Mouse (Mus musculus): ENCODE results near the gene Syn1. TPM values are rescaled to one million over a fixed set of nuclear protein-coding genes. Genes with fewer than 3 reads are reported as not detected.
A peak's percentile ranks its signal among the peaks of the same experiment; 100 is the strongest.

Gene Syn1
- polyA plus RNA-seq, 1 experiment: 0.36 TPM

DNA sequence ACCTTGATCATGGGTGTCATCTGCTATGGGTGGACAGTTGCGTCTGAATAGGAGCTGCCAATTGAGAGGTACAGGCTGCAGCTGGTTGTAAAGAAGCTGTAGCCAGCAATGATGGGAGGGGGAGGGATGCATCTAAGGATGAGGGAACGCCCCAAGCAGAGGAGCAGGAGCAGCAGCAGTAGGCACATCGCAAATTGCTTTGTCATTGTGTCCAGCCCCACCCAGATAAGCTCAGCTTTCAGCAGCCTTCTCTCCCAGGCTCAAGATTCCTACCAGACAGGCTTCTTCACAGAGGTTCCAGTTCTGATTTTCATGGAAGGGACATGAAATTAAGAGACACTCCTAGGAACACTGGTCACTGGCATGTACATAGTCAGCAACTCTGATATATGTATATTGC is 10.7 kb downstream of the Syn1 start:
- DNase-seq (ENCODE audit: low read depth in 1 of 2, low spot score in 2 of 2): no peak
- H3K4me1 ChIP-seq (ENCODE audit: control insufficient read depth, insufficient read depth, insufficient read length): no peaks in the 10 kb centered on the region
- no peak overlapping the region for H3K4me3 ChIP-seq (ENCODE audit: extremely low read depth, insufficient read depth, insufficient read length)
- H3K27ac ChIP-seq (ENCODE audit: insufficient read depth, low read length): no peak overlapping the region
- H3K27me3 ChIP-seq (ENCODE audit: control insufficient read depth, insufficient read depth, low read length): no peaks in the 10 kb centered on the region
- H3K36me3 ChIP-seq (ENCODE audit: control insufficient read depth, insufficient read depth, low read length): no peaks in the 10 kb centered on the region
- WGBS: 59% methylated on average over 3 of the region's 3 CpGs
- TF ChIP-seq POLR2A (IDR thresholded peaks at IDR 0.05; ENCODE audit: low read depth, low read length): no peak
- no peak for TF ChIP-seq CTCF (IDR thresholded peaks at IDR 0.05; ENCODE audit: extremely low read depth, insufficient read depth, insufficient read length, insufficient replicate concordance)

- Histone ChIP-seq H3K4me3 (ENCODE audit: extremely low read depth, insufficient read depth, insufficient read length) (no peak overlapping the region), H3K36me3 (ENCODE audit: control insufficient read depth, insufficient read depth, low read length) (no peaks in the 10 kb centered on the region), H3K4me1 (ENCODE audit: control insufficient read depth, insufficient read depth, insufficient read length) (no peaks in the 10 kb centered on the region), H3K27ac (ENCODE audit: insufficient read depth, low read length) (no peak overlapping the region), H3K27me3 (ENCODE audit: control insufficient read depth, insufficient read depth, low read length) (no peaks in the 10 kb centered on the region)
- 73% methylated on average over 3 of the region's 3 CpGs for WGBS
- TF ChIP-seq CTCF (IDR thresholded peaks at IDR 0.05; ENCODE audit: extremely low read depth, insufficient read depth, insufficient read length, insufficient replicate concordance): no peak
- no peak for TF ChIP-seq POLR2A (IDR thresholded peaks at IDR 0.05; ENCODE audit: low read depth, low read length)
- DNase-seq (ENCODE audit: low read depth in 1 of 2, low spot score in 2 of 2): no peak
Measured at GRCm38 (mm10) chrX:20875241-20875640, 45.6 kb downstream of the Syn1 start.

DNA sequence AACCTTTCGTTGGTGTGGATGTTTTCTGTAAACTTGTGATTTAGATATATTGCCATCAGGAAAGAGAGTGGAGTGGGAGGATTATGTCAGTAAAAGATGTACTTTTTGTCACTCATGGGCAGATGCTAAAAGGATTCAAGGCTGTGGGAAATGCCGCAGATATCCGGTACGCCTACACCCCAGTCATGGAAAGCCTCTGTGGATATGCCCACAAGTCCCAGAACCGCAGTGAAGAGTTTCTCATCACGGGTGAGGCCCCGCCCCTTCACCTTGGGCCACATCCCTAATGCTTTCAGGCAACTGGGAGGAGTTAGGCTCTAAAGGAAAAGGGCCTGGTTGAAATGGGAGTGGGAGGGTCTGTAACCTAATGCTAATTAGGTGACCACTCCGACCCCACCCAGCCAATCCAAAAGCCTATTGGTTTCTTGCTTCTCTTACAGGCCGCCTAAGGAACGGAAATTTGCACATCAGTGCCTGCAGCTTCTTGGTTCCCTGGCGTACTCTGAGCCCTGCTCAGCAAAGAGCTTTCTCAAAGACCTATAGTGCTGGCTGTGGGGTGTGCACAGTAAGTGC is 47.8 kb downstream of the Syn1 start:
- WGBS: 63% methylated on average over 11 of the region's 11 CpGs
- DNase-seq (ENCODE audit: low read depth in 1 of 2, low spot score in 2 of 2): no peak
- Histone ChIP-seq H3K36me3 (ENCODE audit: control insufficient read depth, insufficient read depth, low read length) (no peaks in the 10 kb centered on the region), H3K27ac (ENCODE audit: insufficient read depth, low read length) (no peak overlapping the region), H3K4me1 (ENCODE audit: control insufficient read depth, insufficient read depth, insufficient read length) (no peaks in the 10 kb centered on the region), H3K27me3 (ENCODE audit: control insufficient read depth, insufficient read depth, low read length) (no peaks in the 10 kb centered on the region), H3K4me3 (ENCODE audit: extremely low read depth, insufficient read depth, insufficient read length) (no peak overlapping the region)
- TF ChIP-seq CTCF (IDR thresholded peaks at IDR 0.05; ENCODE audit: extremely low read depth, insufficient read depth, insufficient read length, insufficient replicate concordance) (no peak), POLR2A (IDR thresholded peaks at IDR 0.05; ENCODE audit: low read depth, low read length) (no peak)

- no peak for DNase-seq (ENCODE audit: low read depth in 1 of 2, low spot score in 2 of 2)
- no peaks in the 10 kb centered on the region for H3K27me3 ChIP-seq (ENCODE audit: control insufficient read depth, insufficient read depth, low read length)
- peak within 1 kb of the TSS; percentile 18; the same call in 1 of the 2 replicates for H3K4me3 ChIP-seq (ENCODE audit: extremely low read depth, insufficient read depth, insufficient read length)
- TF ChIP-seq POLR2A (IDR thresholded peaks at IDR 0.05; ENCODE audit: low read depth, low read length): no peak
- TF ChIP-seq CTCF (IDR thresholded peaks at IDR 0.05; ENCODE audit: extremely low read depth, insufficient read depth, insufficient read length, insufficient replicate concordance): no peak
- WGBS: 33% methylated on average over 18 of the region's 18 CpGs
- H3K36me3 ChIP-seq (ENCODE audit: control insufficient read depth, insufficient read depth, low read length): no peaks in the 10 kb centered on the region
- H3K27ac ChIP-seq (ENCODE audit: insufficient read depth, low read length): no peak within 1 kb of the TSS
- no peaks in the 10 kb centered on the region for H3K4me1 ChIP-seq (ENCODE audit: control insufficient read depth, insufficient read depth, insufficient read length)
Measured at GRCm38 (mm10) chrX:20869962-20870513, 50.8 kb downstream of the Syn1 start, which contains the start of gene Timp1. Gene Timp1 (plus strand): TSS chrX:20870166.

DNA sequence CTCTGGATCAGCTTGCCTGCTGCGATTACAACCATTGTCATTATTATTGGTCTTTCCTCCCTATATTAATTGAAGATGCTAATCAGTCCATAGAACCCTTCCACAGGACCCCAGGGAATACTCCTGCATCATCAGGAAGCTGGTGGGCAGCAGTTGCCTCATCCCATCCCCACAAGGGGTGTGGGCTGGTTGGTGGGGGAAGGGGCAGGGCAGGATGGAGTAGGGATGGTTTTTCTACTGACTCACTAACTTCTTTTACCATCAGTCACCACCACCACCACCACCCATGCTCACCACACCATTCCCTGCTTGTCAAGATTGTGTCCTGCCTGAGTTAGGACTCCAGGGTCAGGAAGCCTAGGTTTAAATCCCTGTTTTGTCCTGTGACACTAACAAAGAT is 51.6 kb downstream of the Syn1 start:
- WGBS: 78% methylated on average over 1 of the region's 1 CpGs
- H3K36me3 ChIP-seq (ENCODE audit: control insufficient read depth, insufficient read depth, low read length): no peaks in the 10 kb centered on the region
- no peaks in the 10 kb centered on the region for H3K27me3 ChIP-seq (ENCODE audit: control insufficient read depth, insufficient read depth, low read length)
- no peaks in the 10 kb centered on the region for H3K4me1 ChIP-seq (ENCODE audit: control insufficient read depth, insufficient read depth, insufficient read length)
- no peak for TF ChIP-seq CTCF (IDR thresholded peaks at IDR 0.05; ENCODE audit: extremely low read depth, insufficient read depth, insufficient read length, insufficient replicate concordance)
- TF ChIP-seq POLR2A (IDR thresholded peaks at IDR 0.05; ENCODE audit: low read depth, low read length): no peak
- no peak overlapping the region for H3K27ac ChIP-seq (ENCODE audit: insufficient read depth, low read length)
- no peak overlapping the region for H3K4me3 ChIP-seq (ENCODE audit: extremely low read depth, insufficient read depth, insufficient read length)
- DNase-seq (ENCODE audit: low read depth in 1 of 2, low spot score in 2 of 2): no peak

DNA sequence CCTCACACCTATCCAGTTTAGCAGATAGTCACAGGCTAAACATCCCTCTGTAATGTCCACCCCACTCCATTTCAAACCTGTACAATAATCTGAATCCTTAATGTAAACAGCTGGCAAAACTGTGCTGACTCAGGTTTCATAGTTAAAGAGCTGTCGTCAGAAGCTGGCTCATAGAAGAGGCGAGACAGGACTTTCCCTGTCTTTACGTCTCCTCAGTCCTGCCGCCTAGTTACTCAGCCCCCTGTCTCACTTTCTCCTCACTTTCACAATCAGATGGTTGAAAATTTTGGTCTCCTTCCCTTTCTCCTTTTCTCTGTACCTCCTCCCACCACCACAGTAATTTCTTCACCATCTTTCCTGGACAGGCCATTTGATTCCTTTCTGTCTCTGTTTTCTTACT is 52.7 kb downstream of the Syn1 start:
- Histone ChIP-seq H3K4me3 (ENCODE audit: extremely low read depth, insufficient read depth, insufficient read length) (no peak overlapping the region), H3K27me3 (ENCODE audit: control insufficient read depth, insufficient read depth, low read length) (no peaks in the 10 kb centered on the region), H3K27ac (ENCODE audit: insufficient read depth, low read length) (no peak overlapping the region), H3K4me1 (ENCODE audit: control insufficient read depth, insufficient read depth, insufficient read length) (no peaks in the 10 kb centered on the region; the same call in 1 of the 2 replicates), H3K36me3 (ENCODE audit: control insufficient read depth, insufficient read depth, low read length) (no peaks in the 10 kb centered on the region)
- TF ChIP-seq CTCF (IDR thresholded peaks at IDR 0.05; ENCODE audit: extremely low read depth, insufficient read depth, insufficient read length, insufficient replicate concordance) (no peak), POLR2A (IDR thresholded peaks at IDR 0.05; ENCODE audit: low read depth, low read length) (no peak)
- 82% methylated on average over 4 of the region's 4 CpGs for WGBS
- no peak for DNase-seq (ENCODE audit: low read depth in 1 of 2, low spot score in 2 of 2)
